Mouse (Mus musculus) hindbrain, embryonic 12.5 days (tissue): ENCODE results near the gene Ank3. TPM values are rescaled to one million over a fixed set of nuclear protein-coding genes. Genes with fewer than 3 reads are reported as not detected.

Experiments used
- ATAC-seq: fragments of 200-750 bp; cut with Nextera tagmentation; 2 replicates; pipeline ENCODE4 v1.8.0; 2017; ENCODE audit warnings: moderate TSS enrichment; ENCODE audit not compliant: low FRiP score
- H3K27ac ChIP-seq: fragments of 300-500 bp; sonication (generic); 2 replicates; pipeline ENCODE4 v1.5.1; 2016; ENCODE audit warnings: mild to moderate bottlenecking
- H3K27me3 ChIP-seq: fragments of 300-500 bp; sonication (generic); 2 replicates; pipeline ENCODE4 v1.6.1; 2016; ENCODE audit warnings: mild to moderate bottlenecking
- H3K36me3 ChIP-seq: fragments of 300-500 bp; sonication (generic); 2 replicates; pipeline ENCODE4 v1.6.1; 2016; ENCODE audit warnings: mild to moderate bottlenecking
- H3K4me1 ChIP-seq: fragments of 300-500 bp; sonication (generic); 2 replicates; pipeline ENCODE4 v1.6.1; 2016
- H3K4me2 ChIP-seq: fragments of 300-500 bp; sonication (generic); replicated peaks from 2 replicates; pipeline ENCODE4 v1.6.1; 2016; ENCODE audit warnings: mild to moderate bottlenecking
- H3K4me3 ChIP-seq: fragments of 300-500 bp; sonication (generic); 2 replicates; pipeline ENCODE4 v1.5.1; 2016; ENCODE audit warnings: mild to moderate bottlenecking
- H3K9ac ChIP-seq: fragments of 300-500 bp; sonication (generic); 2 replicates; pipeline ENCODE4 v1.6.1; 2016; ENCODE audit warnings: mild to moderate bottlenecking, moderate library complexity
- H3K9me3 ChIP-seq: fragments of 300-500 bp; sonication (generic); replicated peaks from 2 replicates; pipeline ENCODE4 v1.6.1; 2016; ENCODE audit warnings: mild to moderate bottlenecking
- WGBS: fragments of 180-500 bp; shearing (Covaris S2); methylation state at CpG from one replicate; pipeline ENCODE4 v1.1.7; 2016; 5-methylcytosine and 5-hydroxymethylcytosine counted together
- polyA plus RNA-seq: library from polyadenylated mRNA; unstranded; fragments of >200 nt; fragmentation: Nextera tagmentation; extraction: Ambion mirVana; gene quantifications from 2 replicates; pipeline ENCODE4 v1.2.1, GENCODE M21; 2016

Ank3 gene
- polyA plus RNA-seq, 1 experiment from 2014 or later: 91.0 TPM

GRCm38 (mm10) chr10:69424051-69424450 lies 25.5 kb downstream of the Ank3 start:
- 83% methylated on average over 3 of the region's 3 CpGs for WGBS
- H3K9me3 ChIP-seq: no peaks in the 10 kb centered on the region
- H3K27me3 ChIP-seq: no peaks in the 10 kb centered on the region
- no peak overlapping the region for H3K4me2 ChIP-seq
- no peak overlapping the region for H3K27ac ChIP-seq
- H3K9ac ChIP-seq: no peak overlapping the region
- no peaks in the 10 kb centered on the region for H3K36me3 ChIP-seq
- no peak for ATAC-seq
- no peaks in the 10 kb centered on the region for H3K4me1 ChIP-seq
- no peak overlapping the region for H3K4me3 ChIP-seq

GRCm38 (mm10) chr10:69430138-69430537 lies 31.6 kb downstream of the Ank3 start:
- 91% methylated on average over 4 of the region's 4 CpGs for WGBS
- Histone ChIP-seq H3K36me3 (no peaks in the 10 kb centered on the region), H3K4me2 (no peak overlapping the region), H3K27ac (no peak overlapping the region), H3K4me3 (no peak overlapping the region), H3K9ac (no peak overlapping the region), H3K4me1 (no peaks in the 10 kb centered on the region), H3K27me3 (no peaks in the 10 kb centered on the region), H3K9me3 (no peaks in the 10 kb centered on the region)
- ATAC-seq: no peak

GRCm38 (mm10) chr10:69431101-69431500 lies 32.5 kb downstream of the Ank3 start:
- WGBS: 91% methylated on average over 7 of the region's 7 CpGs
- no peaks in the 10 kb centered on the region for H3K36me3 ChIP-seq
- H3K27me3 ChIP-seq: no peaks in the 10 kb centered on the region
- H3K4me1 ChIP-seq: no peaks in the 10 kb centered on the region
- no peaks in the 10 kb centered on the region for H3K9me3 ChIP-seq
- no peak overlapping the region for H3K9ac ChIP-seq
- H3K27ac ChIP-seq: no peak overlapping the region
- no peak for ATAC-seq
- H3K4me3 ChIP-seq: no peak overlapping the region
- H3K4me2 ChIP-seq: no peak overlapping the region

GRCm38 (mm10) chr10:69435213-69435612 lies 36.6 kb downstream of the Ank3 start:
- Histone ChIP-seq H3K27ac (no peak overlapping the region), H3K4me3 (no peak overlapping the region), H3K4me2 (no peak overlapping the region), H3K27me3 (no peaks in the 10 kb centered on the region), H3K36me3 (no peaks in the 10 kb centered on the region), H3K9ac (no peak overlapping the region), H3K9me3 (no peaks in the 10 kb centered on the region), H3K4me1 (no peaks in the 10 kb centered on the region)
- WGBS: 81% methylated on average over 6 of the region's 6 CpGs
- ATAC-seq: no peak

GRCm38 (mm10) chr10:69439449-69439848 lies 40.9 kb downstream of the Ank3 start:
- Histone ChIP-seq H3K9me3 (no peaks in the 10 kb centered on the region), H3K9ac (no peak overlapping the region), H3K4me1 (no peaks in the 10 kb centered on the region), H3K36me3 (no peaks in the 10 kb centered on the region), H3K27me3 (no peaks in the 10 kb centered on the region), H3K4me3 (no peak overlapping the region), H3K27ac (no peak overlapping the region), H3K4me2 (no peak overlapping the region)
- WGBS: 80% methylated on average over 8 of the region's 8 CpGs
- ATAC-seq: no peak

- Histone ChIP-seq H3K27me3 (no peaks in the 10 kb centered on the region), H3K4me1 (no peaks in the 10 kb centered on the region), H3K27ac (no peak overlapping the region), H3K4me2 (no peak overlapping the region), H3K9me3 (no peaks in the 10 kb centered on the region), H3K36me3 (no peaks in the 10 kb centered on the region), H3K4me3 (no peak overlapping the region), H3K9ac (no peak overlapping the region)
- WGBS: 79% methylated on average over 5 of the region's 5 CpGs
- ATAC-seq: no peak
Measured at GRCm38 (mm10) chr10:69444546-69444945, 46.0 kb downstream of the Ank3 start.

- H3K4me2 ChIP-seq: no peak overlapping the region
- ATAC-seq: no peak
- no peaks in the 10 kb centered on the region for H3K27me3 ChIP-seq
- no peaks in the 10 kb centered on the region for H3K4me1 ChIP-seq
- no peak overlapping the region for H3K9ac ChIP-seq
- no peaks in the 10 kb centered on the region for H3K9me3 ChIP-seq
- no peak overlapping the region for H3K27ac ChIP-seq
- H3K36me3 ChIP-seq: no peaks in the 10 kb centered on the region
- WGBS: 83% methylated on average over 7 of the region's 7 CpGs
- H3K4me3 ChIP-seq: no peak overlapping the region
Measured at GRCm38 (mm10) chr10:69445951-69446350, 47.4 kb downstream of the Ank3 start.

- no peaks in the 10 kb centered on the region for H3K4me1 ChIP-seq
- no peak for ATAC-seq
- 83% methylated on average over 5 of the region's 5 CpGs for WGBS
Measured at GRCm38 (mm10) chr10:69446566-69446965, 48.0 kb downstream of the Ank3 start.

GRCm38 (mm10) chr10:69447308-69447707 lies 48.7 kb downstream of the Ank3 start:
- no peaks in the 10 kb centered on the region for H3K9me3 ChIP-seq
- no peak overlapping the region for H3K27ac ChIP-seq
- no peaks in the 10 kb centered on the region for H3K4me1 ChIP-seq
- no peaks in the 10 kb centered on the region for H3K36me3 ChIP-seq
- no peaks in the 10 kb centered on the region for H3K27me3 ChIP-seq
- 88% methylated on average over 5 of the region's 5 CpGs for WGBS
- H3K9ac ChIP-seq: no peak overlapping the region
- no peak overlapping the region for H3K4me2 ChIP-seq
- no peak overlapping the region for H3K4me3 ChIP-seq
- ATAC-seq: no peak

More at GRCm38 (mm10) chr10:69446566-69446965, 48.0 kb downstream of the Ank3 start:
- H3K27me3 ChIP-seq: no peaks in the 10 kb centered on the region
- H3K36me3 ChIP-seq: no peaks in the 10 kb centered on the region
- H3K4me3 ChIP-seq: no peak overlapping the region
- no peak overlapping the region for H3K9ac ChIP-seq
- no peak overlapping the region for H3K4me2 ChIP-seq
- H3K9me3 ChIP-seq: no peaks in the 10 kb centered on the region
- no peak overlapping the region for H3K27ac ChIP-seq

- WGBS: 66% methylated on average over 3 of the region's 3 CpGs
- H3K4me3 ChIP-seq: no peak overlapping the region
- H3K9me3 ChIP-seq: no peaks in the 10 kb centered on the region
- ATAC-seq: no peak
- H3K4me1 ChIP-seq: no peaks in the 10 kb centered on the region
- H3K4me2 ChIP-seq: no peak overlapping the region
- H3K36me3 ChIP-seq: no peaks in the 10 kb centered on the region
- H3K27me3 ChIP-seq: no peaks in the 10 kb centered on the region
- H3K9ac ChIP-seq: no peak overlapping the region
- no peak overlapping the region for H3K27ac ChIP-seq
Measured at GRCm38 (mm10) chr10:69448174-69448573, 49.6 kb downstream of the Ank3 start.

GRCm38 (mm10) chr10:69451006-69451405 lies 52.4 kb downstream of the Ank3 start:
- Histone ChIP-seq H3K9ac (no peak overlapping the region), H3K36me3 (no peaks in the 10 kb centered on the region), H3K4me2 (no peak overlapping the region), H3K9me3 (no peaks in the 10 kb centered on the region), H3K4me3 (no peak overlapping the region), H3K27me3 (no peaks in the 10 kb centered on the region), H3K4me1 (no peaks in the 10 kb centered on the region), H3K27ac (no peak overlapping the region)
- WGBS: 72% methylated on average over 5 of the region's 5 CpGs
- ATAC-seq: no peak

GRCm38 (mm10) chr10:69452180-69452977 lies 53.8 kb downstream of the Ank3 start:
- H3K27me3 ChIP-seq: no peaks in the 10 kb centered on the region
- no peak overlapping the region for H3K4me2 ChIP-seq
- H3K4me3 ChIP-seq: no peak overlapping the region
- H3K36me3 ChIP-seq: no peaks in the 10 kb centered on the region
- no peak overlapping the region for H3K27ac ChIP-seq
- ATAC-seq: peak; percentile 35; the same call in 1 of the 2 replicates
- H3K4me1 ChIP-seq: no peaks in the 10 kb centered on the region
- H3K9ac ChIP-seq: no peak overlapping the region
- H3K9me3 ChIP-seq: no peaks in the 10 kb centered on the region
- 57% methylated on average over 9 of the region's 9 CpGs for WGBS

- ATAC-seq: no peak
- Histone ChIP-seq H3K4me2 (no peak overlapping the region), H3K9ac (no peak overlapping the region), H3K27ac (no peak overlapping the region), H3K4me1 (no peaks in the 10 kb centered on the region), H3K27me3 (no peaks in the 10 kb centered on the region), H3K9me3 (no peaks in the 10 kb centered on the region), H3K4me3 (no peak overlapping the region), H3K36me3 (no peaks in the 10 kb centered on the region)
- 85% methylated on average over 6 of the region's 6 CpGs for WGBS
Measured at GRCm38 (mm10) chr10:69453531-69453930, 55.0 kb downstream of the Ank3 start.
